Mouse (Mus musculus) CD4-positive, CD25-positive, alpha-beta regulatory T cell, adult 9 weeks (primary cell): ENCODE measurements around the gene Tmem274. TPM values are rescaled to one million over a fixed set of nuclear protein-coding genes. Genes with fewer than 3 reads are reported as not detected.

Experiments
- polyA plus RNA-seq: library from polyadenylated mRNA; unstranded; fragments of 100-300 nt; shearing (Covaris generic); gene quantifications from one replicate; pipeline ENCODE4 v1.2.1, GENCODE M21; 2017

Tmem274 gene
- polyA plus RNA-seq, result 0.46 TPM

DNA sequence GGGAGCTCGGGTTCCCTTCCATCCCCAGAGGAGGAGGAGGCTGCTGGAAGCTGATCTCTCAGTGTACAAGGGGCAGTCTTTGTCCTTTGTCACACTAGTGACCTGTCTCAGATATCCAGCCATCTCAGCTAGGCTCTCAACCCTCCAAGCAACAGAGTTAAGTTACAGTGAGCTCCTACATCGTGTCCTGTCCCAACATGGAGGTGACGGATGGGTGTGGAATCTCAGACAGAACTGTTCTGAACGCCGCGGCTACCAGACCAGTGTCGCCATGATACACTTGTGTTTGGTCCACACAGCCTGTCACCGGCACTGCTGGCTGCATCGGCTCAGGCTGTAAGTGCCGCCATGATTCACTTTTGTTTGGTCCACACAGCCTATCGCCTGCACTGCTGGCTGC is at the start of gene Tmem274:
Gene Tmem274, plus strand, starts transcription at position 301 of the 400 bp plus-strand sequence.

DNA sequence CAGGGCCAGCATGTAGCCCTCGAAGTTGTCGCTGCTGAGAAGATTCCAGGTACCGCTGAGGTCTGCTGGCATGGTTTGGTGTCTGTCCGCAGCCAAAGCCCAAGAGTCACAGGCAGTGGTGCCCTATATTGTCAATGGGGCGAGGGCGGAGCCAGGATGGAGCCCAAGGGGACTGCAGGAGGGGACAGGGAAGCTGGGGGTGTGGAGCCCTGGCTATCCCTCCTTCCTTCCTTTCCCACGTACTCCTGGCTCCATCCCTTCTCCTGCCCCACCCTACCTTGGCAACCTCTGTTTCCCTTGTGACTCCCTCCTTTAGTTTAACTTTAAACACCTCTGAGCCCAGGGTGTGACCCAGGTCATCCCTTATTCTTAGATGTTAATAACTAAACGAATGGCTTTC is 22.3 kb upstream of the Tmem274 start, which contains the start of gene Rbp7:
Gene Rbp7, minus strand, starts transcription at position 100 of the 400 bp plus-strand sequence.

DNA sequence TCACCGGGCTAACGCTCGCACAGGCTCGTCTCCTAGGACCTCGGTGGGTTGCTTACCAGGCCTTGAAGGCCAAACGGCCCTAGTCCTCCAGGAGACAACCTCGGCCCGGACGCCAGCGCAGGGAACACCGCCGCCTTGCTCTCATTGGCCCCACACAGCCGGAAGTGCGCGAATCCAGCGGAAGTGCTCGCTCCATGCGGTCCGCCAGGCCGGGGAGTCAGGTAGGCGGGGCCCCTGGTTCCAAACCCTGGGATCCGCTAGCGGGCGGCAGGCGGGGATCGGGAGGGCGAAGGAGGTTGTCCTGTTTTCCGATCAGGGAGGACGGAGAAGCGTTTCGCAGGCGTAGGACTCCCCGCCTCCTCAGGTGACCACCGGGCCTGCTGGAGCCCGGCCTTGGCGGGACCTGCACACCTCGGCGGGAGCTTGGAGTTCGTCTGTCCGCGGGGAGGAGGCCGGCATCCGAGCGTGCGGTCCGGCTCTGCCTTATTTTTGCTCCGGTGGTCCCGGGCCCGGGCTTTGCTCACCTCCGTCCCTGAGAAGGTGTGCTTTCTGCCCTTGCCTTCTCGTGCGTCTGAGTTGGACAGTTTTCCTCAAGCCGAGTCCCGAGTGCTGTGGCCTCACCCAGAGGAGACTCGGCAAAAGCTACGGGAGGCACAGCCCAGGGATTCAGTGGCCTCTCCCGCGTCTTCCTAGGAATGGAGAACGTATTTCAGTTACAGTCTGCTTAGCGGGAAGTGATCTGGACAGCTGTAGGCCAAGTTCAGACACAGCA is 8.1 kb downstream of the Tmem274 start, which contains the start of the genes Nmnat1 and Lzic:
Gene Nmnat1, minus strand, starts transcription at position 150 of the 772 bp plus-strand sequence.
Gene Lzic, plus strand, starts transcription at position 177 of the 772 bp plus-strand sequence.

DNA sequence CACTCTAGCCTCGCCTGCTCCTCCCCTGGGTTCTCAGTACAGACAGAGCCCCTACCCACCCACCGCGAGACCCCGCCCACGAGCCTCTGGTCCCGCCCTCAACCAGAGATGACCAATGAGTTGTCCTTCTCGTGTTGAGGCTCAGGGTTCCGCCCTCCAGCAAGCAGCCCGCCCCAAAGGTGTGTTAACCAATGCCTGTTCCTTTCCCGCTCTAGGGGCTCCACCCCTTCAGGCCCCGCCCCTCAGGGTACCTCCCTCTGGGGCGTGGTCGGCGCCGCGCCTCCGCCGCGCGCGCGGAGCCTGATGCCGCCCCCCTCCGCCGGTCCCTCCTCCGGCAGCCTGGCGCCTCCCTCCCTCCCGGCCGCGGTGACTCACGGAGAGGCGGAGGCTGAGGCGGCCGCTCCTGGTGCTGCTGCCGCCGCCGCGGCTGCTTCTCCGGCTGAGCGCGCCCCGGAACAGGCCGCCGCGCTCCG is 40.7 kb downstream of the Tmem274 start, which contains the start of gene Ctnnbip1:
Gene Ctnnbip1, plus strand, starts transcription at position 369 of the 473 bp plus-strand sequence.

Other genes starting within 250 kb of the Tmem274 start
- gene Kif1b, start 169.7 kb upstream of the Tmem274 start, polyA plus RNA-seq, result 9.0 TPM
- gene Ube4b, start 50.6 kb upstream of the Tmem274 start, polyA plus RNA-seq, result 22.1 TPM
- not detected for gene Rbp7, start 22.4 kb upstream of the Tmem274 start, polyA plus RNA-seq
- 8.3 TPM for gene Nmnat1, start 7.8 kb downstream of the Tmem274 start, polyA plus RNA-seq
- gene Lzic, start 7.9 kb downstream of the Tmem274 start, polyA plus RNA-seq, result 40.3 TPM
- gene Ctnnbip1, start 40.9 kb downstream of the Tmem274 start, polyA plus RNA-seq, result 0.19 TPM
- 2.9 TPM for gene Clstn1, start 109.1 kb downstream of the Tmem274 start, polyA plus RNA-seq
- 414 TPM for gene Pik3cd, start 225.2 kb downstream of the Tmem274 start, polyA plus RNA-seq